Mouse (Mus musculus): ENCODE data around the gene Arntl.

DNA sequence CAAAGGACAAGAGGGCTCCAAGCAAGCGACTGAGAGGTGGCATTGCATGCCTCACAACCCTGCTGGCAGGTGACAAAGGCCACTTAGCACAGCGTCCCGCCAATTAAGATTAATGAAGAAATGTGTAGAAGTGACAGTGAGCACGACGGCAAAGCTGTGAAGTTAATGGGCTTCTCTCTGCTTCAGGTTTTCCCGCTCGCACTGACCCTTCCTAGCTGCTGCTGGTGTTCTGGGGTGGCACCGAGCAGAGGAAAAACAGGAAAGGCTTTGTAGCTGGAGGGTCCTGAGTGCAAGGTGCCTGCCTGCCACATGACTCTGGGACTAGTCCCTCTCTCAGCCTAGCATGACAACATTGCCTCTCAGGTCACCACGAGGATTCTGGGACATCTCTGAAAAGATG, 18.7 kb upstream of the Arntl start:
- TF ChIP-seq GATA1 (IDR thresholded peaks at IDR 0.05; ENCODE audit: low read length), result no peak
- no peak for TF ChIP-seq TAL1 (IDR thresholded peaks at IDR 0.05; ENCODE audit: low read length)
